Mouse (Mus musculus): Measurements from ENCODE around the gene Arhgef1. TPM values are rescaled to one million over a fixed set of nuclear protein-coding genes. Genes with fewer than 3 reads are reported as not detected.
A peak's percentile ranks its signal among the peaks of the same experiment; 100 is the strongest.

Gene Arhgef1
- total RNA-seq (2021) = 94.9 and 164 TPM in 2 replicates
- long read RNA-seq, experiment 1, transcript Arhgef1-201 (29 exons, 3,212 nt) = major isoform, 41 of 110 reads
- long read RNA-seq, experiment 1, transcript Arhgef1-203 (29 exons, 3,214 nt) = minor isoform, 11 of 110 reads
- long read RNA-seq, experiment 1, partial matches to known transcripts = 24 of 110 reads
- long read RNA-seq, experiment 1, other reads (novel, unspliced or antisense) = 29 of 110 reads
- long read RNA-seq, experiment 2, transcript Arhgef1-201 (29 exons, 3,212 nt) = major isoform, 30 of 86 reads
- long read RNA-seq, experiment 2, transcript Arhgef1-204 (30 exons, 3,508 nt) = minor isoform, 5 of 86 reads
- long read RNA-seq, experiment 2, transcript Arhgef1-203 (29 exons, 3,214 nt) = minor isoform, 12 of 86 reads
- long read RNA-seq, experiment 2, partial matches to known transcripts = 18 of 86 reads
- long read RNA-seq, experiment 2, other reads (novel, unspliced or antisense) = 19 of 86 reads

DNA sequence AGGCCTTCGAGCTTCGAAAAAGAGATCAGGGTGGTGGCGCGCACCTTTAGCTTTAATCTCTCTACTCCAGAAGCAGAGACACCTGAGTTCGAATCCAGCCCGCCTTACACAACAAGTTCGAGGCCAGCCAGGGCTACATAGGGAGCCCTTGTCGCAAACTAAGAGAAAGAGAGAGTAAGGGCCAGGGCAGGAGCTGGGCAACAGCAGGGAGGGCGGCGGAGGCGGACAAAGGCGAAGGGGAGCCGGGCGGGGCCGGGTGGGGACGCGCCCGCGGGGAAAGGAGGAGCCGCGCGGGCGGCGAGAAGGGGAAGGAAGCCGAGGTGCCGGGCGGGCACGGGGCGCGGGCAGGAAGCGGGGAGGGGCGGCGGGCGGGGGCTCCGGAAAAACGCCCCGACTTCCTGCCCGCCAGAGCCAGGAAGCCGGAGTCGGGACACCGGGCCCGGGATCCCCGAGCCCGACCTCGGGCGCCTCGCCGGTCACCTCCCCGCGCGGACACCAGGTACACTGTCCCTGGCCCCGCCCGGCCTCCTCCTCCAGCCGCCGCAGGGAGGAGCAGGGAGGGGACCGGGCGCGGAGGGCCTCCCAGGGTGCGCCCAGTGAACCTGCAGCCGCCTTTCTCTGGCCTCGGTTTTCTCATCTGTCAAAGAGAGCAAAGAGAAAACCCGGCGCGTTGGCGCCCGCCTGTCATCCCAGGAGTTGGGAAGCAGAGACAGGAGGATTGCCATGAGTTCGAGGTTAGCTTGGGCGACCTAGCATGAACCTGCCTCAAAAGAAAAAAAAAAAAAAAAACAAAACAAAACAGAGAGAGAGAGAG is at the start of gene Arhgef1:
Gene Arhgef1, plus strand, starts transcription at position 283 of the 814 bp plus-strand sequence.
- DNase-seq = peak; percentile 84

DNA sequence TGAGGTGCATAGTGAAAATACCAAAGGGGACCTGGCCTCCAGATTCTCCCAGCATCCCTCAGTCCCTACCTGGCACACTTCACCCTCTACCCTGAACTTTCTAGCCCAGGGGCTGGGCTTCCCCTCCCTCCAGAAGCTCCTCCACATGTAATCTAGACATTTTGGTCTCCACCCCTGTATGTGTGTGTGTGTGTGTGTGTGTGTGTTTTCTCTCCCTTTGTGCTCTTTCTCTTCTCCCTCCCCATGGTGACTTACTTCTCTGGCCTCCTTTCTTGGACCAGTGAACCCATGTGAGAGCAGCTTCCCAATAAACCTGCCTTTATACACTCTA is 49.5 kb upstream of the Arhgef1 start:
- no peak for DNase-seq

DNA sequence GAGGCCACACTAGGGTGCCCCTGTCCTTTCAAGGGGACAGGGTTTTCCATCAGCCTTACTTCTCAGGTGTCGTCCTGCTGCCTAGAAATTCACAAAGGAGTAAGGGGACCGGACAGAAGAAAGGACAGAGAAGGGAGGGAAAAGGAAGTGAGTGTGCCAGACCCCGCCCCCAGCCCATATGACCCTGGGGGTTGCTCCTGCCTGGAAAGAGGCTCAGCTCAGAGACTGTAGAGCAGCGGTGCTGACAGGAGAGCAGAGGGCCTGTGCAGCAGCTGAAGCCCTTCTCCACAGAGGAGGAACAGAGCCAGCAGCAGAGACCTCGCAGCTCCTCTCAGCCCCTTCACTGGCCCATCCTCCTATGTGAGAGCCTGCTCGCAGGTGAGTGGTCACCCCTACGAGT is 49.0 kb upstream of the Arhgef1 start:
- DNase-seq = no peak

DNA sequence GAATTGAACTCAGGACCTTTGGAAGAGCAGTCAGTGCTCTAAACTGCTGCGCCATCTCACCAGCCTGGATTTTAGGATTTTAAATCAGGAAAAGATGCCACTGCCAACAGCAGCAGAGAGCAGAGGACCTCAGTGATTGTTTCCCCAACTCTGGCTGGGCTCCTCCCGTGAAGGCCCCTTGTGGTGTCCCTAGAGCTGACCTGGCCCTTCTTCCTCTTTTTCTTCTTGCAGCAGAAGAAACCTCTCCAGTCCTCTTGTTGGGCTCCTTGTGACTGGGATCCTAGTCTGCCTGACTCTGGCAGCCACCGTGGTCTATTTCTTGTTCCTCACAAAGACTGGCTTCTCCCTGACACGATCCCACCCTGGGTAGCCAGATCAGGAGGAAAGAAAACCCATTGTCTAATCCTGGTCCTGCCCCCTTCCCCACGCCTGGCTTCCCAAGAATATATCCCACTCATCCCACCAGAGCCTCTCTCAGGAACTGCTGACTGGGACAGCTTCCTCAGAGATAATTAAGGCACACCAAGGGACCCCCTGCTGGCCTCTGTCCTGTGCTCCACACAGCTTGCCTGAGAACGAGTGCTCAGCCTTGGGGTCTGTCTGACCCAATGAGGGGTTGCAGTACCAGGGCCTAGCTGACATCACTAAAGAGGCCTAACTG is 46.1 kb upstream of the Arhgef1 start:
- DNase-seq = no peak

DNA sequence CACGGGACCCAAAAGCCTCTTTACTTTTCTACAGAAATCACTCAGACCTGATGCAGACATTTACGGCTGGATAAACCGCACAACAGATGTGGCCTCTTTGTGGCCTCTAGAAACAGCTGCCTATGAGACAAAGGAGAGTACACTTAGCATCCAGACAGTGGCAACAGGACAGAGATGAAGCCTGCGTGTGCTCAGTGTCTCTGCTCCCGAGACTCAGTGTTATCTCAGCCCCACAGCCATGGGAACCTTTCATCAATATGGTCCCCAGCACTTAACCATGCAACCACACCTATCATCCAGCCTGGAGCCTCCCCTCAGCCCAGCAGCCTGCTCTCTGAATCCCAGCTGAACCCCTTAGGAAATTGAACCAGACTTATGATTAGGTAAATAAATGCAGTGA is 43.5 kb upstream of the Arhgef1 start:
- no peak for DNase-seq

DNA sequence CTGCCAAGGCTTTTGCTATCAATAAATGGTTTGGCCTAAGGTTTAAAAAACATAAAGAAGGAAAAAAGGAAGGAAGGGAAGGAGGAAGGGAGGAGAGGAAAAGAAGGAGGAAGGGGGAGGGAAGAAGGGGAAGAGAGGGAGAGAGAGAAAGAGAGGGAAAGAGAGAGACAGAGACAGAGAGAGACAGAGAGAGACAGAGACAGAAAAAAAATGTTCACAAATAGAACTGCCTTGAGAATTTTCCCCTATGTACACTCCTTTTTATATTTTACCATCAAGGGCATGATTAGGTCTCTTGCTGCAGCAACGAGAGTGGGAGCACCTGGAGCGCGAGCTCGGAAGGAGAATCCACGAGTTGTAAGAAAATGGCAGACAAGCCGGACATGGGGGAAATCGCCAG is 40.8 kb upstream of the Arhgef1 start, which contains the start of gene Gm9844:
Gene Gm9844, plus strand, starts transcription at position 301 of the 400 bp plus-strand sequence.
- DNase-seq = no peak

DNA sequence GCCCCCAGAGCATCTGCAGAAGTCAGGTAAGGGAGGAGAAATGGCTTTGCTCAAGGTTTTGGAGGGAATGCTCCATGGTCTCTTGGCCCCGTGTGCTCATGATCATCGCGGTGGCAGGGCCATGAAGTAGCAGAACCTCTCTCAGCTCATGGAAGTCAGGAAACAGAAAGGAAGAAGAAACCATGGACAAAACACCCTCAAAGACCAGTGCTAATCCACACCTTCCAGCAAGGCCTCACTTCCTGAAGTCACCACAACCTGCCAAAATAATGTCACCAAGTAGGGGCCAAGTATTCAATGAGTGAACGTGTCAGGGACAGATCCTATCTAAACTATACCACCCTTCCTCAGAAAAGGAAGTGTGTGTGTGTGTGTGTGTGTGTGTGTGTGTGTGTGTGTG is 39.9 kb upstream of the Arhgef1 start:
- no peak for DNase-seq

DNA sequence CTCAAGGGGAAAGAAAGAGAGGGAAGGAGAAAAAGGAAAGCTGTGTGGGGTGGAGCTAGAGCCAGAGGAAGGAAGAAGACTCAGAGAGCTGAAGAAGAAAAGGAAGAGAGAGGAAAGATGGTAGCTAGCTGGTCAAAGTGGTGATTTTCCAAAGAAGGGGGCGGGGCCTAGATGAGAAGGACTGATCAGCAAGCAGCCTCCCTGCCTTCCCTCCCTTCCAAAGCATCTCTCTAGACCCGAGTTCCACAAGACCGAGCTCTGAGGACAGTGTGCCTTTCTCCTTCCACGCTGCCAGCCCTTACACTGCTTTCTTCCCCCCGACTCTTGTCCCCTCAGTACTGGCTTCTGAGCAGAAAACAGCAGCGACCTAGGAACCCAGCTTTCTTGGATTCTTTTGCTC is 38.6 kb upstream of the Arhgef1 start:
- no peak for DNase-seq

DNA sequence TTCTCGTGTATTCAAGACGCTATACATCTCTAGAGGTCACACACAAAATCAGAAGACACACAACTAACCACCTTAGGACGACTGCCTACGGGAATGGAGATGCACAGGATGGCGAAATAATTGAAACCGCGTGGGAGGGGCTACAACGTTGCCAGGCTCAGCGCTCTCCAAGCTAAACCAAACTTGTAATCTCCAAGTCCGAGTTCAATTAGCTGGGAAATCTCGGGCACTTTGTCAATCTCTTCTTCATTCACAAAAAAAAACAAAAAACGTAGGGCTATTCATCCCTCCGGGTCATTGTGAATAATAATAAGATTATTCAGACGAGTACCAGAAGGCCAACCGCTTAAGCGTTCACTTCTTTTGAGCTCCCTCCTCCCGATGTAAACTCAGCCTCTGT is 33.6 kb upstream of the Arhgef1 start:
- no peak for DNase-seq

DNA sequence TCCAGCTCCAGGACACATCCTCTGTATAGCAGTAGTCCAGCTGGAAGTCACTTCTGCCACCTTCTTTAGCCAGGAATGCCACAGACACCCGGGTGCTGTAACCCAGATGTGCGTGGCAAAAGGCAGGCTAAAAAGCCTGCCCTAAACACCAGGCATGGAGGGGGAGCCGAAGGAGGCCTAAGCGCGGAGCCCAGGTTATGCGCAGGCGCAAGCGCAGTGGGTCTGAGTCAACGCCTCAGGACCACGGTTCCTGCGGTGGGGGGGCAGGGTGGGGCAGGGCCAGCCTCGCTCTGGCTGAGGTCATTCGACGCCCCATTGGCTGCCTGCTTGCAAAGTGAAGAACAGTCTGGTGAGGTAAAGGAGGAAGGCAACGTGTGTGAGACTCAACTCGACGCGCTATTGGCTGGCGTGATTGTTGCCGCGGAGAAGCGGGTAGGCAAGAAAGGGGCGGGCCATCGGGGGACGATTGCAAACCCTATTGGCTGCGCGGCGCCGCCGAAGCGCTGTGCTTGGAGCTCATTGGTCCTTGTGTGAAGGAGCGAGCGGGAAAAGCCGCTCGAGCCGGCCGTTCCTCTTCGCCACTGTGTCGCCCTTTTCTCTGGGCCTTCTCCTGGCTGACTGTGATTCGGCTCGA is 33.1 kb upstream of the Arhgef1 start, which contains the start of the genes Lypd4 and Dmrtc2:
Gene Lypd4, minus strand, starts transcription at position 410 of the 634 bp plus-strand sequence.
Gene Dmrtc2, plus strand, starts transcription at position 526 of the 634 bp plus-strand sequence.
- DNase-seq = no peak

DNA sequence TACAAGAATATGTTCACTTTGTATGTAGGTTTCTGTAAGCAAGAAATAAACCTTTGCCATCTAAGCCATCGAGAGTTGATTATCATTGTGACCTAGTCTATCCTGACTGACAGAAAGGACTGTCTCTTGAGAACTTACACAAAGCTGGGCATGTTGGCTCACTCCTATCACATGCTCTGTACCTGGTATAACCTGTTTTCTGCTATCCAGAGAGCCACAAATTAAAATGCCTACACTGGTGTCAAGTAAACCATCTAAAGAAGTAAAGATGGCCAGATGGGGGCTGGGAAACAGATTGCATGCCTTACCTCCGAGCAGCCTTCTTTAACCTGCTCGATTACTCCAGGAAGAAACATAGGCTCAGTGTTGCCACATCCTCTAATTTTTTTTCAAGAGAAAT is 25.1 kb upstream of the Arhgef1 start:
- no peak for DNase-seq

DNA sequence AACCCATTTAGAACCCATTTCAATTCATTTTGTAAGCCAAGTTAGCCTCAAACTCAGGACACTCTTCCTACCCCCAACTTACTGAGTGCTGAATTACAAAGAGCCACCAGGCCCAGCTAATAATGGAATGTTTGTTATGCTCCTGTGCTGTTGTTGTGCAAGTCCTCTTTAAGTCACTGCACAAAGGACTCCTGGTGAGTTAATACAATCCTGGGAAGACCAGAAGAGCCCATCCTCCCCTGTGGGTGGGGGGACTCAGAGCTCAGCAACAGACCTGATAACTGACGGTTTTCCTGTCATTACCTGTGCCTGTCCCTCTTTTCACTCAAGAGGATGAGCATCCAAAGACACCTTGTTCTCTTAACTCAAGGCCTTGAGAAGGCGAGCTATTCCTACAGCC is 23.1 kb upstream of the Arhgef1 start:
- no peak for DNase-seq

DNA sequence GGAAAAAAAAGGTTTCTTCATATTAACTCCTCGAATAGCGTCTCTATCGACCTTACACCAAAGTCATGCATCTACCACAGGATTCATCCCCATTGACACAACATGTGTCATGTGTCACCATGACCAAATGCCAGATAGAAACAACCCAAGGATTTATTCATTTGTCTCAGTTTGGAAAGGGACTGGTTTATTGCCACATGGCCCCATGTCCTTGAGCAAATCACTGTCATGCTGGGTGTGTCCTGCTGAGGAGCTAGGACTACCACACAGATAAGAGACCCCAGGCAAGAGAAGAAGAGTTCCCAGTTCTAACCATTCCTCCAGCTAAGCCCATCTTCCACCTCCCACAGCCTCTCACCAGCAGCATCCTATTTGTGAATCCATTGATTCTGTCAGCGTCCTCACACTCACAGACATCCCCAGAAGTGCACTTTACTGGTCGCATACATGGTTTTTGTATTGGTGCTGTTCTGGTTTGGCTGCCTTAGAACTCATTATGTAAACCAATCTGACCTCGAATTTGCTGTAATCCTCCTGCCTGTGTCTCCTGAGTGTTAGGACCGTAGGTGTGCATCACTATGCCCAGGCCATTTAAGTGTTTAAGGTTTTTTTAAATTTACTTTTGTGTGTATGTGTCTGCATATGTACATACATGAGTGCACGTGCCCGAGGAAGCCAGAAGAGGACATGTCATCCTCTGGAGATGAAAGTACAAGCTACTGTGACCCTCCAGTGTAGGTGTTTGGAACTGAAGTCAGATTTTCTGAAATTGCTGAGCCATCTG is 20.1 kb upstream of the Arhgef1 start:
- peak; percentile 69 for DNase-seq

DNA sequence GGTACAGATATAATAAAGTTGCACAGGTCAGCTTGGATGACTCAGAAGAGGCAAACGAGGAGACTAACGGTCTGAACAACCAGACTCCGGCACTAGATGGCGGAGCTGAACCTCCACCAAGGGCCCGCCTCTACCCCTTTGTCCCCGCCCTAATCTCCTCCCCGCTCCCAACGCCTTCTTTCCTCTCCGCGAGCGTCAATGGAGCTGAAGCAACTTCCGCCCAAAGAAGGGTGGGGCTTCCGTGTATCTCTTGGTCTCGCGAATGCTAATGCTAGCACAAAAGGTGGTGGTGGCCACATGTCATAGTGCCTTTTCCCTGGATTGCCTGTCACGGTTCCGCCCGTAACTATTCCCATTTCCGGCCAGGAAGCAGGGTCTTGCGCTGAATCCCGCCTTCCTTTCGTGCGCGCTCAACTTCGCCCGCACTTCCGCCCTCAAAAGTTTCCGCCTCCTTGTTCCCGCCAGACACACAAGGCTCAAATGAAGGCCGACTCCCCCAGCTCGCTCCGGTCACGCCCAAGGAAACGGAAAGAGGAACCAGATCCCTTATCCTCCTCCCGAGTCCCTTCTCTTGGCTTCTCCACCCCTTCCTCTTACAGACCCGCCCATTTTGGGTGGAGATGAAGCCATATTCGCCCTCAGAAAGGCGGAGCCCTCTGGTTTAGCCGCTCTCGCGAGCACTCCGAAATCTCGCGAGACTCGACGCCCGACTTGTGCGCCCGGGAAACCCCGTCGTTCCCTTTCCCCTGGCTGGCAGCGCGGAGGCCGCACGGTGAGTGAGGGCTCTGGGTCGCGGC is 18.6 kb upstream of the Arhgef1 start, which contains the start of gene Rps19:
Gene Rps19, plus strand, starts transcription at position 476 of the 797 bp plus-strand sequence.
- DNase-seq = peak; percentile 99

DNA sequence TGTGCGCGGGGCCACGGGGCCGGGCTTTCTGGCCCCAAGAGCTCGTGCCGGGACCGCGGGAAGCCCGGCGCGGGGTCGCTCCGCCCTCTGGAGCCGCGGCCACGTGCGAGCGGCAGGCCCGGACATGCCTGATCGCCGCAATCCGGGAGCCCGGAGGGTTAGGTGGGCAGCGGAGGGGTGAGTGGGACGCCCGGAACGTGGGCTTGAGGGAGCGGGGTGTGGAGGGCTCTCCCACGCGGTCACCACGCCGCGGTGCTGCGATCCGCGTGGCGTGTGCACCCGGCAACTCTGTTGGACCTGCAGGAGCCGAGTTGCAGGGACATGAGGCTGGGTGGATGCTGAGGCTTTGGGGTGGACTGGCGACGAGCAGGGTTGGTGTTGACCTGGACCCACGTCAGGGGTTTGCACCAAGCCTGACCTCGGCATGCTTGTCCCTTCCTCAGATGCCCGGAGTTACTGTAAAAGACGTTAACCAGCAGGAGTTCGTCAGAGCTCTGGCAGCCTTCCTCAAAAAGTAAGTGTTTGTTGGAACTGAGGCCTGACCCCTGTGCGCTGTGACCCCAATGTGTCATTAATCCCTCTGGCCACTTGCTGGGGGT is 17.9 kb upstream of the Arhgef1 start:
- peak; percentile 59 for DNase-seq

DNA sequence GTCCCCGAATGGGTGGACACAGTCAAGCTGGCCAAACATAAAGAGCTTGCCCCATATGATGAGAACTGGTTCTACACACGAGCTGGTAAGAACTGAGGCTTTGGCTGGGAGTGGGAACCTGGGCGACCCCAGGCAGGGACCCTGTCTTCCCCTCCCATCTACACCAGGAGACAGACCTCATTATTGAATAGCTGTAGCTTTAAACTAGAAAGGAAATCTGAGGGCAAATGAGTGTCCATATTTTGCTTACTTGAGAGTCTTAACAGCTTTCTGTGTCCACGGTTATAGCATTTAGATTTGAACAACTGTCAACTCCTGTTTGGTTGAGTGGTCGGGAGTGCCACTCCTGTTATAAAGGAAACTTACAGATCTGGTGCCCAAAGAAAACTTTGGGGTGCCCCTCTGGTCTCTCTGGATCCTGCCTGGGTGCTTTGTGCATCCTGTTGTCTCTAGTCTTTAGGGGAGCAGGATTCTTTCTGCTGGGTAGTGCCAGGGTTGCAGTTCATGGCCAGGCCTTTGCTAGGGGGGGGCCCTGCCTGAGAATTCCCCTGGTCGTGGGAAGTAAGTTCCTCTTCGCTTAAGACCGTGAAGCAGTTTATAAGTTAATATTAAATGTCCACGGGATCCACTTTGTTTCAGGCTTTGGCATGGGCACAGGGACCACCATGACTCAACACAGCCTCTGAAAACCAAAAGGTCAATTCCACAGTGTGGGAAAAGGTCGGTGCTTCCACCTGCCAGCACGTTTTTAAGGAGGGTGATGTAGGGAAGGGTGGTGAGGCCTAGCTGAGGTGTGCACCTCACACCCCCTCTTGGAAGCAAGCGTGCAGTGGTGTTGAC is 17.0 kb upstream of the Arhgef1 start:
- DNase-seq = no peak

DNA sequence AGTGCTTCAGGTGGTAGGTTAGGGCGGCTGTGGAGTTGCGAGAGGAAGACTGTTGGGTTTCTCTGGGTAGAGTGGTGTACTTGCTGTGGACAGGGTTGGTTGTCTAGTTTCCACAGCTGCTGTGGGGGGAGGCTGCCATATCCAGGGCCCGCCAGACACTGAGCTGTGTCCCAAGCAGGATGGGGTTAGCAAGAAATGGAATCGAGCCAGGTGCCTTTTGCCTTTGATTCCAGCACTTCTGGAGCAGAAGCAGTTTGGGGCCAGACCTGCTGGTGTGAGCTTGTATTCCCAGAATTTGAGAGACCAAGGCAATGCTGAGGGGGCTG is 16.4 kb upstream of the Arhgef1 start:
- DNase-seq = peak; percentile 59

DNA sequence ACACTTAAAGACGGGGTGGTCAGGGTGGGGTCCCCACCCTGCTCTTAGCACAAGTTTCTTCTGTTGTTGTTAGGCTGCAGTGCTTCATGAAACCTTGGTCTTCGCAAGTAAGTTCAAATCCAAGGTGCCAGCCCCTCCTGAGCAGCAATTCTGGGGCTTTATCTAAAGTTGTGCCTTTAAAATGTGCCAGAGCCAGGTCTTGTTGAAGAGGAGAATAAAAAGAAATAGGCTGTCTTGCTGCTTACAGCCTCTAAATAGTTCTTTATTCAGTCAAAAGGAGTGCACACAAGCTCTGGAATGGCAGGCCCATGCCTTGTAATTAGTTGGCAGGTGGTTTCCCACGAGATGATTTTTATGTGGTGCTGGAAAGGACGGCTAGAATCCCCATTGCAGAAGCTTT is 15.6 kb upstream of the Arhgef1 start:
- DNase-seq = no peak

Measured in adrenal gland, postnatal 14 days (tissue).